Mouse (Mus musculus) right cerebral cortex, postnatal 36 days (tissue): Measurements from ENCODE around the gene Tpcn1.
A peak's percentile ranks its signal among the peaks of the same experiment; 100 is the strongest.
"Not testable (repeated sequence)": the region's sequence is repeated elsewhere in the genome, so short reads cannot be mapped to it uniquely, and the experiment has no call there.

Experiments
- DNase-seq, 2 experiments: peaks; one replicate each; pipeline ENCODE4 v3.0.0; 2022; ENCODE audit warnings: low spot score in 2 of 2, mixed read lengths in 1 of 2

Tpcn1 gene

DNA sequence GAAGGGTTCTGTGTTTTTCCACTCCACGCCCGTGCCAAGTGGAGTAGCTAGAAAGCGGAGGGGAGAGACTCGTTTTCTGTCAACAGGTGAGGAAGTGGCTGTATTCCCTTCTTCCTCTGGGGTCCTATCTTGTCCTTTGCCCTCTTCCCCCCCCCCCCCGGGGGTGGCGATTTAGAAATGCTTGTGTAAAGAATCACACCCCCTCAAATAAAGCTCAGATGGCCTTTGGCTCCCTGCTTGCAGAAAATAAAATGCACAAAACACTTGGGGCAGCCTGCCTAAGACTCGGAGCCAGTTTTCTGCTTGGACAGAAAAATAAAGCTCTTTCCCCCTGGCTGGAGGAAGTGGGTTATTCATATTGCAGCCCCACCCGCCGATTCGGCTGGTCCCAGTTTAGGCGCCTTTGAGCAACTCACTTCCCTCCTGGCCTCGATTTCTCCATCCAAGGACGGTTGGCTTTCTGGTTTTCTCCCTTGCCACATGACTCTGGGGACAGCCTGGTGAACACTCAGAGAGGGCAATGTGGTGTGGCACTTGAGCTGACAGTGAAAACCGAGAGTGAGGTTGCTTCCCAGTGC is 76.7 kb downstream of the Tpcn1 start:
- DNase-seq = no peak

DNA sequence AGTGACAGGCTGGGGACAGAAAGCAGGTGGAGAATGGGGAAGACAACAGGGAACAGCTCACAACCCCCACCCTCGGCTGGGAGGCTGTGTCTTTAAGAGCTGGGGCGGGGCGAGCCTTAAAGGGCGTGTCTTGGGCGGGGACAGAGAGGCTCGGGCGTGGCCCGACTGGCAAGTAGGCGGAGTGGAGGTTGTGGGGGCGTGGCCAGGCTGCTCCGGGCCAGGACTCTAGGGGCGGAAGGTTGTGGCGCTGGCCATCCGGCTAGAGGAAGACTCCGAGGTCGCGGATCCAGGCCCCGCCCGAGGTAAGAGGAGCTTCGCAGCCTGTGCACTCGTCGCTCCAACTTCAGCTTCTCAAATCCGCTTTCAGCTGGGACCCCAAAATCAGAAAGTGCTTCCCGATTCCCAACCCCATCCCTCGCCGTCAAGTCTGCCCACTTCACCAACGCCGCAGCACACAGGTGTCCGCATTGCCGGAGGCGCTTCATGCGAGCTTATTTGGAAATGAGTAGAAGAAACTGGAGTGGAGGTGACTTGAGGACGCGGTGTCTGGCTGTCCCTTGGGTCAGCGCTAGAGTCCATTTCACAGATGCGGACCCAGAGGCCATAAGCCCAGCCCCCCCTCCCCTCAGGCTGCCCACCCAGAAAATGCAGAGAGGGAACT is 77.4 kb downstream of the Tpcn1 start, which contains the start of gene Slc8b1:
Gene Slc8b1 (plus strand): TSS at position 187 of the 661 bp plus-strand sequence.
- DNase-seq = peak; percentile 76 to 77

DNA sequence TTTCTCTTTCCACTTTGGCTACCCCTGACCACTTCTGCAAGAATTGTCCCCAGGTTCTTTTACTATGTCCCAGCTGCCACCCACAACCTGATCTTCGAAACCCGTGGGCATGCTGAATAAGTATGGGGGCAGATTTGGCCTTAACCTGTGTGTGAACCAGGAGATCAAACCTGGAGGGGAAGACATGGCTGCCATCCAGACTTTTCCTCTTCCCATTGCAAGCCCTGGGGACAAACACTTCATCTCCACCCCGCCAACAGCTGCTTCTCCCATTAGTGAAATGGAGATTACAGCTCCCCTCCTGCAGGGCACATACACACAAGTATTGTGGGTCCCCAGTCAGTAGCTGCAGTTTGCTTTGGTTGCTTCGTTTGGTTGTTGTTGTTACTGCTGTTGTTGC is 81.2 kb downstream of the Tpcn1 start:
- no peak for DNase-seq

DNA sequence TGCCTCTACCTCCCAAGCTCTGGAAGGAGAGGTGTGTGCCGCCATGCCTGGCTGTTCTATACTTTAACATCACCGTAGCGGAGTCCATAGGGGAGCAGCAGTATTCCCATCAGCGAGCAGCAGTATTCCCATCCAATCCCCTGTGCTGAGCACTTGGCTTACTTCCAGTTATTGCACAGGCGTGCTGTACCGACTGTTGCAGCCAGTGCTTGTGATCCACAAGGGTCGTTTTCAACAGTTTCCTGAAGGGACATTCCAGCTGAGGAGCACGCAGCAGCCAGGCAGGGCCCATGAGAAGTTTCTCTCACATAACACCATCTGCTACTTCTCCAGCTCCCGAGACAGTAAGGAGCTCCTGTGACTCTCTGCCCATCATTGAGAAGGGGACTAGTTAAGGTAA is 82.0 kb downstream of the Tpcn1 start:
- no peak for DNase-seq

DNA sequence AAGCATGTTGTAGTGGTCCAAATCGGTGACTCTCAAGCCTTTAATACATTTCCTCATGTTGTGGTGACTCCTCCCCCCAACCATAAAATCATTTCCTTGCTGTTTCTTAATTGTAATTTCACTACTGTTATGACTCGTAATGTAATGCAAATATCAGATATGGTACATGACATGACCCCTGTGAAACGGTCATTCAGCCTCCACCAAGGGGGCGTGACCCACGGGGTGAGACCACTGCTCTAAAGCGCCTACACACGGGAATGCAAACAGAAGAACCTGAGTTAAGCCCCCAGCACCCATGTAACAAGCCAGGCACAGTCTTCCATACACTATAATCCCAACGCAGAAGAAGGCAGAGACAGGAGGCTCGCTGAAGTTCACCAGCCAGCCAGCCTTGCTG is 82.7 kb downstream of the Tpcn1 start:
- DNase-seq = no peak

DNA sequence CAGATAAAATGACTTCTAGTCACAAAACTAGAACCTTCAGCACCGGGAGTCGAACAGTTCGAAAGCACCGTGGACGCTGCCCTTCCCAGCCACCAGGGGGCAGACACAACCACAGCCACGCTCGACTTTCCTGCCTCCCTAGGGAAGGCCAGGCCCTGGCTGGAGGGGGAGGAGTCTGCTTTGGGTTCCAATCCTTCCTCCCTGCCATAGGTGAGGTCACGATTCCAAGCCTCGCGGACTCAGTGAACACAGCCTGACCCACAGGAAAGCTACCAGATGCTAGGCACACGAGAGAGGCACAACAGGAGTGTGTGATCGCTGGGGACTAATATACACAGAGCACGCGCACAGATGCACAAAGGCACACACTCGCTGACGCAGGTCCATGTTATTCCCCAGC is 83.1 kb downstream of the Tpcn1 start:
- peak in 1 of 2 experiments; percentile 50 for DNase-seq

DNA sequence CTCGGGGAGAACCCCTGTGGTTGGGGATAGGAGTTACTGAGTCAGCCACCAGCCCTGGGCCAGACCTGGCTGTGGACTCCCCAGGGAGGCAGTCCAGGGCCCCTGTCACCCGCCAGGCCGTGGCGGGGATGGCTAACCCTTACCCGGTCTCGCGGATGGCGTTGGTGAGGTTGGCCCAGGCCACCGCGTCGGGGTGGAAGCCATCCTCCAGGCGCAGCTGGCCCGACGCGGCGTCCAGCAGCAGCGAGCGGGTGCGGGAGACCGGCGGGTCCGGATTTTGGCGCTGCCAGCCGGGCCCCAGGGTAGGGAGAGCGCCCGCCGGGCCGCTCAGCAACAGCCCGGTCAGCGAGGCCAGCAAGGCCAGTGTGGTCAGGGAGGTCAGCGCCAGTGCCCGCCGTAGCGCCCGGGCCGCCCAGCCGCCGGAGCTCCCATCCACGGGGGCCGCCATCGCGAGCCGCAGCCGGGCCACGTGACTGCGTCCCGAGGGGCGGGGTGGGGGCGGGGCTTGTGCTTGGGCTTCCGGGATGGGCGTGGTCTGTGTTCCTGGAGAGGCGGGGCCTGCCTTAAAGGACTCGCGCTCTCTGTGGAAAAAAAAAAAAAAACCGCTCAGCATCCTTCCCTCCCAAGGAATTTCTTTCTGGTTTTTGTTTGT is 85.2 kb downstream of the Tpcn1 start, which contains the start of gene Plbd2:
Gene Plbd2 (minus strand): TSS at position 482 of the 652 bp plus-strand sequence.
- peak; percentile 61 to 69 for DNase-seq

DNA sequence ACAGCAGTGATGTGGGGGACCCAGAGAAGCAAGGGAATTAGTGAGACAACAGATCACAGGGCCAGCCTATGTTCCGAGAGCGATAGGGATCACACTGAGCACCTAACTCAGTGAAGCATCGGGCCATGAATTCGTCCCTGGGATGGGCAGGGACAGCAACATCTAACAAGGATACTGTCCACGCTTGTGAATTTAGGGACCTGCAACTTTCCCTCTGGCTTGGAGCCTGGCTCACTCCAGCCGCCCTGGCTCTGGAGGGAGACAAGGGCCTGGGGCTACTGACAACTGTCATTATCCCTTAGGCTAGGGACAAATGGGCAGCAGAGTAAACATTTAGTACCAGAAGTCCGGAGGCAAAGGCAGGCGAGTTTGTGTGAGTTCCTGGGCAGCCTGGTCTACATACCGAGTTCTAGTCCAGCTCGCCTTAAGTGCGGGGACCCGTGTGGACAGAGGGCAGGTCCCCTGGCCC is 85.8 kb downstream of the Tpcn1 start:
- no peak for DNase-seq

DNA sequence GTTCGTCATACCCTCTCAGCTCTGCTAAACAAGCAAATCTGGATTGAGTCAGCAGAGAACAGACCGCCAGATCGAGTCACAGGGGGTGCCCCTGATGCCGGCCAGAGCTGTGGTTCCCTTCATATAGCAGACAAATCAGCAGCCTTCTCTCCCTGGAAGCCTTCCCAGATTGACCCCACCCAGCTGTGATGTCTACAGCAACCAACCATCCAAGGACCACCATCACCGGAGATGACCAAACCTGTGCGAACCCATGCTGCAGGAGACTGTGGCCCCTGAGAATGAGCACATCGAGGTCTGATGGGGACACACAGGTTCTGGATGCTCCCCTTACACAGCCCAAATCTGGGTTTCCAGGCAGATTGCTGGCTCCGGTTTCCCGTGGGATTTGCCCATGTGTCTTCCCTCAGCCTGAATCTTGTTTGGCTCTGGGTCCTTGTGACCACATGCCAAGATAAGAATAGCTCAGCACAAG is 86.3 kb downstream of the Tpcn1 start:
- DNase-seq = peak in 1 of 2 experiments; percentile 41

DNA sequence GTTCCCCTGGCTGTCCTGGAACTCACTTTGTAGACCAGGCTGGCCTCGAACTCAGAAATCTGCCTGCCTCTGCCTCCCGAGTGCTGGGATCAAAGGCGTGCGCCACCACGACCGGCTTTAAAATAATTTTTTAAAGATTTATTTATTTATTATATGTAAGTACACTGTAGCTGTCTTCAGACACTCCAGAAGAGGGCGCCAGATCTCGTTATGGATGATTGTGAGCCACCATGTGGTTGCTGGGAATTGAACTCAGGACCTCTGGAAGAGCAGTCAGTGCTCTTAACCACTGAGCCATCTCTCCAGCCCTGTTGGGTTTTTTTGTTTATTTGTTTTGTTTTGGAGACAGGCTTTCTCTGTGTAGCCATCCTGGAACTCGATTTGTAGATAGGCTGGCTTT is 87.9 kb downstream of the Tpcn1 start:
- DNase-seq = not testable (repeated sequence)

DNA sequence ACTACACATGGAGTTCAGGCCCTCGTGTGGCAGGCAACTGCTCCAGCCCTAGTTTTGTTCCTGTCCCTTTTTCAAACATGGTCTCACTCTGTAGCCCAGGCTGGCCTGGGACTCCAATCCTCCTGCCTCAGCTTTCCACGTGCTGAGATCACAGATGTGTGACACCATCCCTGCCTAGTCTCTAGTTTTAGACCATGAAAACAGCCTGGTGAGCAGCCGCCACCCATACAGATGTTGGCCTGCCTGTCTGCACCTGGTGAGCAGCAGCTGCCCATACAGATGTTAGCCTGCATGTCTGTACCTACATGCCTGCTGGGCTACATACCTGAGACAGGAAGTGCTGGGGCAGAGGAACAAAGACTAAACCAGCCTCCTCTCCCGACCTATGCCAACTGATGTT is 89.3 kb downstream of the Tpcn1 start:
- no peak for DNase-seq

DNA sequence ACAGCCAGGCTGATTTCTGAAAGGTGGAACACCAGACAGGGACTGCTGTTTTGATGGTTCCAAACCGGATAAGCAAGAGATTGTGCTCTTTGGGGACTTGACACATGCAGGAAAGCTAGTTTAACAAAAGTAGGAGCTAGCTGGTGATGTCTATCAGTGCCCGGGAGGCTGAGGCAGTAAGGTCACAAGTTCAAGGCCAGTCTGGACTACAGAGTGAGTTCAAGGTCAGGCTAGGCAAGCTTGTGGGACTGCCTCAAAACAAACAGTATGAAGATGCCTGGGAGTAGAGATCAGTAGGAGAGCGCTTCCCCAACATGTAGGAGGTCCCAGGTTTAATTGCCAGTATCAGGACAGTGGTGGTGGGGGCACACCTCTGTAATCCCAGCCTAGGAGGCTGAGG is 91.4 kb downstream of the Tpcn1 start:
- no peak for DNase-seq

DNA sequence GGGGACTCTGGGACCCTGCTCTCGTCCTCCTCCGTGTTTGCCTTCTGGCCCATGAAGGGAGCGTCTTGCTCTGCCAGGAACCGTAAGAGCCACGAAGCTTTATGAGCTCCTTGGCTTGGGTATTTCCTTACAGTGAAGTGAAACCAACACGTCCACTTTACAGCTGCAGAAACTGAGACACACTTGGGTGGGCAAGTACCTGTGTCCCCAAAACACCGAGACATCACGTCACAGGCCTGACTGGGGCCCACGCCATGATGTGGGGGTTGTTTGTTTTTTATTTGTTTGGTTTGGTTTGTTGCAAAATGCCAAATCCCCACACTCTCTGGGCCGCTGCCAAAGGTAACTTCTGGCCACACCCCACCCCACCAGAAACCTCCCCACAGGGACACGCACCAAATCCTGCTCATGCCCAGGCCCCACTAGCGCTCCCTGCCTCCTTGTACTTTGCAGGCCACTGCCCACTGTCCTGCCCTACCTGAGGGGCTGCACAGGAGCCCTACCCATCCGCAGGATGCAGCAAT is 92.7 kb downstream of the Tpcn1 start:
- no peak for DNase-seq

DNA sequence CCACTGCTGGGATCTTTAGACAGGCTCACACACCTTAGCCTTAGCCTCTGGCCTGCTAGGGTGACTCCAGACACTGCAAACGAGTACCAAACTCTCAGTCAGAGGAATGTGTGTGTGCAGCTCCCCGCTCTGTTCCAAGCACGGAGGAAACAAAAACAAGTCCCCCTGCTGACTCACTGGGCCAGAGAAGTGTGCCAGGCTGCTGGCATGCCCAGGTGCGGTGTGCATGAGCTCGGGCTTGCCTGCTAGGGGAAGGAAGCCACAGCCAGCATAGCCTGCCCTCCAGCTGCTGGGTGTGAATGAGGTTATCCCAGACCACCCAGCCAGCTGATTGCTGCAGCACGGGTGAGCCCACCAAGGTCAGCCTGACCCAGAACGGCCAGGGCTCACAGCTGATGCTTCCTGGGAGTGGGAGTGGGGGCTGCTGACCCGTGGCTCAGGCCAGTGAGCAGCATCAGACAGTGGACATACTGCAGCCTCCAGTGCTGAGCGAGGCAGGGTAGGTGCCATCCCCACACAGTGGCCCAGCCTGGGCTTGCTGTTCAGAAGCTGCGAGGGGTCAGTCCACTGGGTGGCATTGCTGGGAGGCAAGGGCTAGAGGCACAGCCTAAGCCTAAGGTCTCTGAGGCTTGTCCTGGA is 93.3 kb downstream of the Tpcn1 start:
- DNase-seq = no peak

DNA sequence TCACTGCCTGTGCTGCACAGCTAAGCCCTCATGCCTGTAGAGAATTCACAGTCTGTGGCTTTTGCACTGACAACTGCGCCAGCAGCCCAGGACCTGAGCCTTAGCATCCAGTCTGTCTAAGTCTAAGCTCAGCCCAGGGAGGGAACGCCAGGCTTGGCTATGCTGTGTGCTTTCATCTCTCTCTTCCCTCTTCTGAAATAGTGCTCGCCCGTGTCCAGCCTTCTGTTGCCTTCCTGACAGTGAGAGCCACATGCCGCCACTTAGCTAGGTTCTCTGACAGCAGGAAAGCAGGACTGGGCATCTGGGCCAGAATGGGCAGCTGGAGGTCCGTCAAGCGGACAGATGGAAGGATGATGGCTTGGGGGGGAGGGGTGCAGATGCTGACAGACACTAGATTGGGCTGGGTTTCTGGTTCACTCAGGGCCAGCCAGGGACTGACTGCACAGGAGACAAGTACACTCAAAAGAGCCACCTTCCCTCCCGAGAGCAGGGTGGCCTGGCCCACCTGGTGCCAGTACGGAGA is 94.5 kb downstream of the Tpcn1 start:
- DNase-seq = no peak

DNA sequence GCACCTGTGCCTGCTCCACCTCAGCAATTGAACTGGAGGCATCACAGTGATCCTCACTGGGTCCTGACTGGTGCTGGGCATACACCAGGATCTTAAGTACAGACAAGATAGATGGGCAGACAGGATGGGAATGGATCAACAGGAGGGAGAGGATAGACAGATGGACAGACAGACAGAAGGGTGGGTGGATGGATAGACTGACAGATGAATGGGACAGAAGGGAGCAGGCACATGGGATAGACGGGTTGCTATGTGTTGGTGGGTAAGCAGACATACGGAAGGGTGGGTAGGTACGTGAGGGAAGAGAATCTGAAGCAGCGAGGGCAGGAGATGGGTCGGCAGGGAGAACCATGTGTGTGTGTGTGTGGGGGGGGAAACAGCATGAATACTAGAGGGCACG is 95.0 kb downstream of the Tpcn1 start:
- no peak for DNase-seq

DNA sequence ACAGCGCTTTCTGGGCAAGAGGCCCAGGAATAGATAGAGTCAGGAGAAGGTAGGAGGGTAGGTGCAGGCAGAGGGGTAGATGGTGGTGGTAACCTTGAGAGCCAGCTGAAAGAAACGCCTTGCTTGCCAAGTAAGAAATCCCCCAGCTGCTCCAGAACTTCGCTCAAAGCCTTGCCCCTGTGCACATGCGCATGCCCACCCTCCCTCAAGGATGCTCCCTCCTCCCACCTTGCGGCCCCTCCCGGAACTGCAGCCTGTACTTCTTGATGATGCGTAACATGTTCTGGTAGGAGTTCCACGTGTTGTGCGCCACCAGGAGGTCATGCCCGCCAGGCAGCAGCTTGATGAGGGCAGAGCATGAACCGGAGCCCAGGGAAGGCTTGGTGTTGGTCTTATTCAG is 96.0 kb downstream of the Tpcn1 start:
- no peak for DNase-seq

DNA sequence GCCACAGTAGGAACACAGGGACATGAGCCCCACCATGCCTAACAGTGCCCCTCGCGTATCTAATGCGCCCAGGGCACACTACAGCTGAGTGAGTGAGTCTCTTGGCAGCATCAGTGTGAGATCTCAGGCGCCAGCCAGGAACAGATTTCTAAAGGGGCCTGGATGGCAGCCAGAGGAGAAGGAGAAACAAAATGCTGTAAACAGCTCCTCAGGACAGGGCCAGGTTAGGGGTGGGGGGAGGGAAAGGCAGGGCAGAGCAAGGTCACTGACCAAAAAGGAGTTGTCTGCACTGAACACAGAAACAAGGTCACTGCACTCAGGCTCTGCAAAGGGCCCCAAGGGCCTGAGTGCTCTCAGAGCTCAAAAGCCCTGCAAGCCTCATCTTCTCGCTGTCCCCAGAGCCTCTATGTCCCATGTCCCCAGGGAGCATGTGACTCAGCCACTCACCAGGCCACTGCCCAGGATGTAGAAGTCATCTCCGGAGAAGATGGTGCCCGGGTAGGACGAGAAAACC is 97.7 kb downstream of the Tpcn1 start:
- DNase-seq = no peak

DNA sequence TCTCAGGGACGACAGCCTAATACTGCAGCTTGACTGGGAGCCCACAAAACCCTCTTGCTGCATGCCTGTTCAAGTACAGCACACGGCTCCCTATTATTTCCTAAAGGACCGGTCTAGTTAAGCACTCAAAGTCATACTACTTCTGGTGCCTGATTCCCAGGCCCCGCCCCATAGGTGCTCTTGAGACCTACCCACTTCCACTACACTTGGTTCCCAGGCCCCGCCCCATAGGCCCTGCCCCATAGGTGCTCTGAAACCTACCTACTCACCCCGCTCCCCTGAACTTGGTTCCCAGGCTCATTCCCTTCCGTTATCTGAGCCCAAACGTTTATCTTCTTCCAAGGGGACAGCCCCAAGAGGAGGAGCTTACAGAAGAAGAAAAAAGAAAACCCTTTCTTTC is 100.6 kb downstream of the Tpcn1 start:
- no peak for DNase-seq
